Mouse (Mus musculus): ENCODE data around the gene Rcn1.

The Rcn1 gene

DNA sequence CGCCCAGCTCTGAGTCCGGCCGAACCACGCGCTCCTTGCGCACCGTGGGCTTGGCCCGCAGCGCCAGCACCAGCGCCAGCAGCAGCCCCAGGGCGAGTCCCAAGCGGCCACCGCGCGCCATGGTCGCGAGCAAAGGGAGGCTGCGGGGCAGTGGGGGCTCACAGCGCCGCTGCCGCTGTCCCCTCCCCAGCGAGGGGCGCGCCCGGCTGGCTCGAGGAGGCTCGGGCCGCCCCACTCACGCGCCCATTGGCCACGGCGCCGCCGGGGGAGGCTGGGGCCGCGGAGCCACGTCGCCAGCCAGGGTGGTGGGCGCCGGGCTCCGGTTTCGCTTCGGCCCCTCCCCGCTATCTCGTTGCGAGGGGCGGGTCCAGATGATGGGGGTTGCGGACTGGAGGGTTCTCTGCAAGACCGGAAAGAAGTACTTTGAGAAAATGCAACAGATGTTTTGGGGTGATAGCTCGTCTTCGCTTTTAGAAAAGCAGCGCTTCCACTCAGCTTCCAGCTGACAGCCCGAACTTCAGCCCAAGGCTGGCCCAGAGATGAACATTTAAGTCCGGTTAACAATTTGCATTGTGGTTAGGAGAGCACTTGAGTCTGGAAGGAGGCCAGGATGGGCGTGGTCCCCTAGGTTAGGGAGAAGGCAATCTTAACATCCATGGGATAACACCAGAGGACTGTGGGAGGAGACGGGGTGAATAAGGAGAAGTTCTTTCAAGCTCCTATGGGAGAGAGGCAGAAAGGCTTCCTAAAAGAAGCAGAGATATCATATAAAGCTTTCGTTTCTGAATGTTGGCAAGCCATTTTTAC, at the start of gene Rcn1:
Gene Rcn1, minus strand, starts transcription at position 235 of the 807 bp plus-strand sequence.
- peak; percentile 70 for DNase-seq (ENCODE audit: low spot score)

DNA sequence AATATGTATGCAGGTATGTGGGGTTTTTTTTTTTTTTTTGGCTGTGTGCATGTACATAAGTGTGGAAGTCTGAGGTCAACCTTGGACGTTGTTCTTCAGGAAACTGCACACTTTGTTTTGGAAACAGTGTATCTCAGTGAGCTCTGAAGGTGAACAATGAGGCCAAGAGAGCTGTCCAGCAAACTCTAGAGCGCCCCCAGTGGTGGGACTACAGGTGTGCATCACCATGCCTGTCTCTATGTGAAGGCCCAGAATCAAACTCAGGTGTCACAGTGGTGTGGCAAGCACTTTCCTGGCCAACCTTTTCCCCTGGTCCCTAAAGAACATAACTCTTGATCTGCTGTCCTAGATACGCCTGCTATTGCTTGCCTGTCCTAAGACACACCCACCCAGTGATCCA, 45.0 kb upstream of the Rcn1 start:
- peak; percentile 39 for DNase-seq (ENCODE audit: low spot score)

DNA sequence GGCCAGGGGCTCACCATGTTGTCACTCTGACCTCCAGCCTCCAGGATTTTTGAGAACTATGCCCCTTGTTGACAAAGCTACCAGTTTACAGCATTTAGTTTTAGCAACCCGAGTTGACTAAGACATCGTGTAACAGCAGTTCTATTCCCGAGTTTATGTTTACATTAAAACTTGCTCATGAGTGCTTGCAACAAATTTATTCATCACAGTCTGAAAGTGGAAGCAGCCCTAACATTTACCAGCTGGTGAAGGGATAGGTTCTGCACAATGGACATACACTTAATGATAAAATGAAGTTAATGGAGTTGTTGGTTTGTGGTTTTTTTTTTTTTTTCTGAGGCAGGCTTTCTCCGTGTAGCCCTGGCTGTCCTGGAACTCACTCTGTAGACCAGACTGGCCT, 39.9 kb upstream of the Rcn1 start:
- no peak for DNase-seq (ENCODE audit: low spot score)

DNA sequence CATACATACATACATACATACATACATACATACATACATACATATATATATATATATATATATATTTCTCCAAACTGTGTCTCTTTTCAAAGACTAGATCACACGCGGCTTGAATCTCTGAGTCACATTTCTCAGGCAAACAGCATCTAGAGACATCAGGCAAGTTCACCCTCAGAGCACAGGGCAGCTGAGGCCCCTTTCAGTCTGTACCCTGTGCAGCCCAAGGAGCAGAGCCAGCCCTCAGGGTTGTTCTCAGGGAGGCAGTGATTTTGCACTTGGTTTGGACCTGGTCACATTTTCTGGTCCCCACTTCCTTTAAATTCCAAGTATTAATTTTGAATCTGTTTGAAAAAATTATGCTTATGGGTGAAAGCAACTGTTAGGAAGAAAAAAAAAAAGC, 39.4 kb upstream of the Rcn1 start:
- DNase-seq (ENCODE audit: low spot score): no peak

DNA sequence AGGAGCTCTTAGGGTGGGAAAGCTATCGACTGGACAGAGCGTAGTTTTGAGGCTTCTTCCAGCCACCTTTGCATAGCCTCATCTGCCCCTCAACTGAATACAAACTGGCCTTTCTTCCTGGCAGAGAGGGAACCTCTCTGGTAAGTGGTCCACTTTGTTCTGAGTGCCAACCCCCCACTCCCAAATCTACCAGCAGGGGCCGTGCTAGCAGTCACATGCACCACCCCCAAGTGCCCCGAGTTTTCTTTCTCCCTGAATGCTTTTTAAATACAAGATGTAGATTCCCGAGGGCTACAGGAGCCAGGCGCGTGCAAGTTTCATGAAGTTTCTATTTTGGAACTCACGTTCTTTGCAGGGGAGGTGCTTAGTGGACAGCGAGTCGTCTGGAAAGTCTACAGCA, 33.8 kb upstream of the Rcn1 start:
- no peak for DNase-seq (ENCODE audit: low spot score)

DNA sequence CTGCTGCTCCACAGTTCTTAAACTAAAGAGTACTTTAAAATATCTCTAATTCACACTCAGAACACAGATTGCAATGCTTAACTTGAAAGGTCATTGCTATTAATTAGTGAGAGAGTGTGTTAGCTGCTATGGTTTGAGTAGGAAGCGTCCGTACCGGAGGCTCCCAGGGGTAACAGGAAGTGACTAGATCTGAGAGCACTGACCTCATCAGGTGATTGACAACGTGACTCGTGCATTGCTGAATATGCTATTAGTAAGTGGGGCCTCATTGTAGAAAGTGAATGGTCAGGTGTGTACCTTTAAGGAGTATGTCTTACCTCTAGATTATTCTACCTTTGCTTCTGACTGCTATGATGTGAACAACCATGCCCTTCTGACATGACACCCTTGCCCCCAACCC, 31.3 kb upstream of the Rcn1 start:
- no peak for DNase-seq (ENCODE audit: low spot score)

DNA sequence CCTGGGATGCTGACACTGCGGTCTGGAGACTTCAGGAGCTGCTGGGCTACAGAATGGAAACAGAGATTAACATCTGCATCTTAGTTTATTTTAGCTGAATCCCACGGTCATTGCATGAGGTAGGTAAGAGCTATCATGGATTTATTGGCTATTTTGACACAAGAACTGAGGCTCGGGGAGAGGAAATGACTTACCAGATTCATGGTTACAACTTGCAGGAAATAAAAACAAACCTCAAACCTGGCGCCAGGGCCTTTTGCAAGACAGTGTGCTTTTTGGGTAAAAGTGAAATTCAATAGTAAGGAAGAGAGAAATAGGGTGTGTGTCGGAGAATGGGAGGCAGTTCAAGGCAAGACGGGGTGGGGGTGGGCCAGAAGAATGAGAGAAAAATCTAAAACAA, 30.8 kb upstream of the Rcn1 start:
- DNase-seq (ENCODE audit: low spot score): no peak

DNA sequence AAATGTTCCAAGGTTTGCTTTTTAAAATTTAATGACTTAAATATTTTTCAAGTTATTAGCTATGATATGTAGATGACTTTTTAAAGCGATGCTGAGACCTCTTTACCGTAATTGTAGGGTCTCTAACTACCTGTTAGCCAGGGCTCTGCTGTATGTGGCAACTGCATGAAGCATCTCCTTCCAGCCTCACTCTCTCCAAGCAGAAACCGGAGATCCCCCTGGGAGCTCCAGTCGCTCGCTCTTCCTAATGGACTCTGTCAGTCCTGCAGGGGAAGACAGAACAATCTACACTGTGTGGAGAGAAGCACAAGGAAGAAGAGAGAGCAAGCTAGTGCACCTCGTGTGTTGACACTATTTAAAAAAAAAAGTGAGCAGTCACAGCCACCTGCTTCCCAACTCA, 29.3 kb upstream of the Rcn1 start:
- DNase-seq (ENCODE audit: low spot score): no peak

DNA sequence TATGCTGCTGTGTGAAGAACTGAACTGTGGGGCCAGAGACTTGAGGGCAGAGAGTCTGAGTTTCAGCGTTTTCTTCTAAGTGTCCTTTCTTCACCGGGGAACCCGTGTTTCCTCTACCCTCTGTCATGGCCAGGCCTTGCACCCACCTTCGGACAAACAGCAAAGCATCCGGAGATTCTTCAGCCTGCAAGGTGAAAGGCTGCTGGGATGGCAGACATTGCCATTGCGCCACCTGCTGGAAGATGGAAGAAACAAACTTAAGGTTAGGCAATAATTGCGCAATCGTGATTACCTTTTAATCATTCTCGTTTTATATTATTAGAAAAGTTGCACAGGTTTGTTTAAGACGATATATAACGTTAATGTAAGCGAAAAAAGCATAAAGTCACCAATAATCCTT, 28.9 kb upstream of the Rcn1 start:
- peak; percentile 26 for DNase-seq (ENCODE audit: low spot score)

DNA sequence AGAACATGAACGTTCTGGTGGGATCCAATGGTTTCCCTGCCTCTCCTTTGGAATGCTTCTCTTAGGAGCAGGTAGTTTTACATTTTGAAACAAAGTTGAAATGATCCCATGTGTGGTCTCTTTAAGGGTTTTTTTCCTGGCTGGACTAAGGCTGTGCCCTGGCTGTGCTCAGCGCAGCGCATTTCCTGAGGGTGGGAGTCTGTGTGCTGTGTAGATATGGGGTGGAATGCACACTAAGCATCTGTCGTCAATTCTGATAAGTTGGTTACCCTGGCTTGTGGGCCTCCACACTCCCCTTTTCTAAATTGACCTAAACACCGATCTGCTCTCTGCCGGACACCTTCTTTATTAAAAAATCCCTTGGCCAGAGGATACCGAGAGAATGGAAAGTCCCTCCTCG, 28.3 kb upstream of the Rcn1 start:
- DNase-seq (ENCODE audit: low spot score): no peak

DNA sequence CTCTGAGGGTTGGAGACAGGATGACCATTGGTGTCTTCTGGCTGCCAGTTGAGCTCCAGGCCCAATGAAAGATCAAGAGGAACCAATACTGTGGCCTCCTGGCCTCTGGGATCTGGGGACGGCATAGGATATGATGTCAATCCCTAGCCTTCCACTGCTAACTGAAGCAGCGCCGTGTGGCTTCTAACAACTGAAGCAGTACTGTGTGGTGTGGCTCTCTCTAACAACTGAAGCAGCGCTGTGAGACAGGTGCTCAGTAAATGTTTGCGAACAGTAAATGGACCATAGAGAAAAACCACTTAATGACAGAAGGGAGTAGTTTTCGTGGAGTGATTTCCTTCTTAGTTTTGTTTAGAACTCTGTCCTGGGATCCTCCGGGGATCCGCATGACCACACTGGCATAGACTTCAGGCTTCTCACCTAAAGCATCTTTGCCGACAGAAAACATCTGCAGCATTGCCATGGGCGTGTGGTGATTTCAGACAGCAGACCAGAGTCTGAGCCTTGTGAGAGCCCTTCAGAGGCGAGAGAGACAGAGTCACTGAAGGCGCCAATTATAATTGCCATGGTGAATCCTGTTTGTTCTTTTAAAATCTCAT, 19.6 kb upstream of the Rcn1 start:
- no peak for DNase-seq (ENCODE audit: low spot score)

DNA sequence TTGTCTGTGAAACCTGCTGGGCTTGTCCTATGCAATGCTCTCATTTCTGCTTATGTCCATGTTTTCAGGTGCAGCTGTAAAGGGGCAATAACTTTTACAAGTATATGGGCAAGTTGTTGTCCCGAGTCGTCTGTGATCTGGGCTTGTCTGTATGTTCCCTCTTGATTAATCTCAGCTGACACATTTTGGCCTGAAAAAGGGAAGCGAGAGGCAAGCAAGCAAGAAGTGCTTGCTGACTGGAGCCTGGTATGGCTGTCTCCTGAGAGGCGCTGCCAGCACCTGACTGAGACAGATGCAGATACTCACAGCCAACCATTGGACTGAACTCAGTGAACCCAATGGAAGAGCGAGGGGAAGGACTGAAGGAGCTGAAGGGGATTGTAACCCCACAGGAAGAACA, 18.5 kb upstream of the Rcn1 start:
- no peak for DNase-seq (ENCODE audit: low spot score)

DNA sequence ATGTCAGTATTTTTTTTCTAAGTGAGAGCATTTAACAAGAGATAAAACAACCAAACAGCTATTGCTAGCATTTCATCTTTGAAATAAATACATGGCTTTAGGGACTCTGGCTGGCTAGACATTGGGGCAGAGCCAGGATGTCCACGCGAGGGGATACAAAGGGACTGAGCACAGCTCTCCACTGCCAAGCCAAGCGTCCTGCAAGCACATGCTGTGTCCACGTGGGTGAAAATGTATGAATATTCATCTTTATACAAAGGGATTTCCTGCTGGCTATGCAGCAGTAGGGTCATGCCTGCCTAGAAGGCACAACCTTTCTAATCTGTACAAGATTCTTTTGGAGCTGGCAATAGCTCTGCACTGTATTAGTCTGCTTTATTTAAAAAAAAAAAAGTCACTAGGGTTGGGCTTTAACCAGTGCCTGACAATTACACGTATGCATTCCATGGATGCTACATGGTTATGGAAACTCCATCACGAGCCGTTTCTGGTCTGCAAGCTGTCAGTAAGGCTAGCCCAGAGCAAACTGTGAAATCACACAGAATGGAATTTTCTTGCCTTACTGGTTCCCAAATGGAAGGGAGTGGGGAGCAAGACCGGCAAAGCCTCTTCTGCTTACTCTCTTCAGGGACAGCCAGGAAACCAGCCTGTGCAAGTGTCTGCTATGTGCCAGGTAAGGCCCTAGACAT, 17.7 kb upstream of the Rcn1 start:
- no peak for DNase-seq (ENCODE audit: low spot score)

DNA sequence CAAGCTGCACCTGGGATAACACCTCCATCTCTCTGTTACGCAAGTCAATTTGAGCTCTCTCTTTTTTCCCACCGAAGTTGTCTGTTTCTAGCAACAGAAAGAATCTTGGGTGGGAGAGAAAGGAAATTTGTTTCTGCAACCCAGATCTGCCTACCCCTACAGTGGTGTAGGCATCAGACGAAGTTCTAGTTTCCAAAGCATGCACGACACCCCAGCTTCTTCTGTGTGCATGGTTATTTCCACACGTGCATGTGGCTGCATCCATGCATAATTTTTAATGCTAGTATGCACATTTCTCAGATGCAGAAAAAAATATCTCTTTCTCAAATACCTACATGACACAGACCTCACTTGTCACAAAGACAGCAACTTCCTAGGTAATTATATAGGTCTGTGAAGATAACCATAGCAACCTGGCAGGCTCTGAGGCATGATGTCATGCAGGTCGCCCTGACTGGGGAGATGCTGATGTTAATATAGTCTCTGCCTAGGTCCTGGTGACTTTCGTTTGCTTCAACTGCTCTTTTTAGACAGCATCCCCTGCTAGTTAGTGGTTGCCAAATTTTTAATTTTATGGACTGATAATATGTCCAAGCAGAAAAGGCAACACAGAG, 17.0 kb upstream of the Rcn1 start:
- DNase-seq (ENCODE audit: low spot score): no peak

DNA sequence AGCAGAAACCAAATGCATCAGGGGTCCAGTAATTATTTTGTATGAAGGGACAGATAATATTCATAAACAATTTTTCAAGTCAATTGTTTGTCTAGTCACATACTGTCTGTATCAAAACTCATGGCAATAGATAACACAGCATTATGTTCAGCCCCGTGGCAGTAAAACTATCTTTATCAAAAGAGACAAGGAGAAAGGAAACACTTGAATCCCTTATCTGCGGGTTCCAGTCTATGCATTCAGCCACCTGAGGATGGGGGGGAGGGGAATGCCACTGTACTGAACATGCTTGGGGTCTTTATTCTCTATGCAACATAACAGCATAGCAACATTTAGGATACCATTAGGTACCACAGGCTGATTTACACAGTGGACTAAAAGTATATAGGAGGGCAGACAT, 15.2 kb upstream of the Rcn1 start:
- DNase-seq (ENCODE audit: low spot score): no peak

DNA sequence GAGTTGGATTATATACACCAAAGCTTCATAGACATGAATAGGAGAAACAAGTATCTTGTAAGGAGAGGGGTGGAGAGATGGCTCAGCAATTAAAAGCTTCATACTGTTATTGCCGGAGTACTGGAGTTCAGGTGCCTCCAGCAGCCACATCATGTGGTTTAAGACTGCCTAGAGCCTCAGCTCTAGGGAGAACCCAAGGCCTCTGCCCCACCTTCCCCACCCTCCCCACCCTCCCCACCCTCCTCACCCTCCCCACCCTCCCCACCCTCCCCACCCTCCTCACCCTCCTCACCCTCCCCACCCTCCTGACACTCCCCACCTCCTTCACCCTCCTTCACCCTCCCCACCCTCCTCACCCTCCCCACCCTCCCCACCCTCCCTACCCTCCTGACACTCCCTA, 10.1 kb upstream of the Rcn1 start:
- DNase-seq (ENCODE audit: low spot score): no peak

DNA sequence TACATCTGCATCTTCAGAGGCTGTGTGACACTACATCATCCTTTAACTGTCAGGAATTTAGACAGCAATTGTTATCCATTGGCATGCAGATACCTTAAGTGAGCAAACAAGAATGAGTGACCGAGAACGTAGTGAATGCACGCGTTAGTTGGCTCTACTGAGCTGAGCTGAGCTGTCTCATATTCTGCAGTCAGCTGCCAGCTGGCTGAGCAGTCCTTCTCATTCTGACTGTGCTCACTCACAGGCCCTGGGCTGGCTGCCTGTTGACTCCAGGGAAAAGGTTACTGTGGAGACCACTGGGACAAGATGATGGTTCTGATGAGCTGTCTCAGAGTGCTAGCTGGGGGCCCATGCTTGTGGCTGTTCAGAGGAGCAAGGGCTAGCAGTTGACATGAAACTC, 9.4 kb upstream of the Rcn1 start:
- no peak for DNase-seq (ENCODE audit: low spot score)

DNA sequence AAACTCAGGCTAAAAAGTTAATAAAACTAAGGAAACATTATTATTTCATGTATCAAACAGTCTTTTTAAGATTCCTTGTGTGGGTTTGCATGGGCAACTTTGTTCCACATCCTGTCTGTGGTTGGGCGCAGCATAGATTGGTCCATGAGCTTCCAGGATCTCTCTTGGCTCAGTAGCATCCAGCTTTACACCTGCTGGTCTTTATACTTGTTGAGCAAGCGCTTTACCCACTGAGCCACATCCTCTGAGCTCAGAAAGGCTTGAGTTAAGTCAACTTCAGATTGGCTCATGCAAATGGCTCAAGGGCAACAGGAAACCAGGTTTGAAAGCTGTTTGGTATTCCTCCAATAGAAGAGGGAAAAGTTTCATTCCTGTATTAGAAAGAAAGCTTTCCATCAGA, 3.1 kb upstream of the Rcn1 start:
- no peak for DNase-seq (ENCODE audit: low spot score)

DNA sequence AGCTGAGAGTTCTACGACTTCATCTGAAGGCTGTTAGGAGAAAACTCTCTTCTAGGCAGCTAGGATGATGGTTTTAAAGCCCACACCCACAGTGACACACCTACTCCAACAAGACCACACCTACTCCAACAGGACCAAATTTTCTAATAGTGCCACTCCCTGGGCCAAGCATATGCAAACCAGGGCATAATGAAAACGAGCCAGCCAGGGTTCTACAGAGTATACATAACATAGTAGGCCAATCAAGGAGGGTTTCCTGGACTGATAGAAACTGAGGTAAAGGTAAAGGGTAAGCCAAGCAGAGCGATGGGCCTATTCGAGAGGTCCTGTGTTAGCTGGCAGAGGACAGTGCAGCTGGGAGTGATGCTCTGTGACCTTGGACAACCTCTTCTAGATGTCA, 1.4 kb upstream of the Rcn1 start:
- no peak for DNase-seq (ENCODE audit: low spot score)

DNA sequence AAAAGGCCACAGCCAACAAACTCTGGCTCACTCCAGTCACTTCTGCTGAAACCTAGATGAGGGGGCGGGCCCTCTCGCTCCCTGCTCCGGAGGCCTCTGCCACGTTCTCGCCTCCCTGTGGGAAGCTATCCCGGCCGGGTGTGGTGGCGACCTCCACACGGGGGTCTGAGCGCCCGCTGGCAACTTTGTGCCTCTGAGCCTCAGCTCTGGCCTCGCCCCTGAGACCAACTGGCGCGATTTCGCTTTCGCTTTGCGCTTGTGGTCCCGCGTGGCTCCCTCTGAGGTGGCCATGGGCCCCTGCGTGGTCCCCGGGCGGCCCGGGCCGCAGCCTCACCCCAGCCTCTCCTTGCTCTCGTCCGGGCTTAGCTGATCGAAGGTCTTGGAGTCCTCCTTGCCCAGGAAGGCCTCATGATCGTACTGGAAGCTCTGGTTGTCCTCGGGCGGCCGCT, 459 bp downstream of the Rcn1 start:
- peak; percentile 30 for DNase-seq (ENCODE audit: low spot score)

DNA sequence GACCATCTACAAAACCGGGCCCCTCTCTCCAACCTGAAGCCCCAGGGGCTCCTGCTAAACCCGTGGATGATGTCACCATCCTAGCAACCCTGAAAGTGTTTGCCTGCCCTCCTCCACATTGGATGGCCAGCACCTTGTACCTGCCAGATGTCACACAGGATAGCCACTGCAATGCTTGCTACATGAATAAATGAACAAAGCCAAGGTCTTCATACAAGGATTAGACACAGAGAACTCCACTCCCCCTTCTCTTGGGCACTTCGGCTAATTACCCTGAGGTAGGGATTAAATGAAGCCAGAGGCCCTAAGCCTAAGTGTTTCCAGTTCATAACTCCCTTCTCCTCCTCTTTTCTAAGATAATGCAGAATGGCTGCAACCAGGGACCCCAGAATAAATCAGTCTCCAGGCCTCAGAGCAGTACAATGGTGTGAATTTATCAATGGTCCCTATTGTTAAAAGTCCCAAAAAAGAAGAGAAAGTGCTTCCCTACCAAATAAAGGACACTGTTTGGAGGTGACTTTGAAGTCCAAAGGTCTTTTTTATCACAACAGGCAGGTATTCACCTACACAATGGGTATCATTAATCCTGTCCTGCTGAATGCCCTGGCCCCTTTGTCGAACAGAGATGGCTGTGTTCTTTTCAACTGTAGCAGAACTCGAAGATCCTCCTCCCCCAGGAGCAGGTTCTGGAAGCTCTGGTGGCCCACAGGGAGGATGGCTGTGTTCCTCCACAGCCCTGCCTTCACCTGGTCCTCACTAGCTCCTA, 1.5 kb downstream of the Rcn1 start:
- DNase-seq (ENCODE audit: low spot score): no peak

DNA sequence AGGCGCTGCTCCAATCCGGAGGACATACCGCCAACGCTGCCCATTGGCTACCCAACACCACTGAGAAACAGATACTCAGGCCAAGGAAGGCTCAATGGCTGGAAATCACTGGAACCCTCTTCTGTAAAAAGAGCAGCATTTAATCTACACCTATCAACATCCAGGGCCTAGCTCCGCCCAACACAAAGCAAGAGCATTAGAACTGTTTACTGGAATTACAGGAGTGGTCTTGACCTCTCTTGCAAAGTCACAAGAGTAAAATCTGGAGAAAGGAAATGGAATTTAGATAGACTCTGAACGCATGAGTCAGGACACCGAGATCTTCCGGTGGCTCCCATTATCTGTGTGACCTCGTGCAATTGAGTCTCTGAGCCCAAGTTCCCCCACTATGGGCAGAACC, 3.1 kb downstream of the Rcn1 start:
- no peak for DNase-seq (ENCODE audit: low spot score)

Measured in testis, postnatal 14 days (tissue).